Mouse (Mus musculus) spleen, adult 2 months (tissue): Measurements from ENCODE around the gene Lrp5. TPM values are rescaled to one million over a fixed set of nuclear protein-coding genes. Genes with fewer than 3 reads are reported as not detected.

Experiments used
- DNase-seq, 2 experiments: peaks; one replicate each; pipeline versions ENCODE4 v3.0.0 to v3.0.0-alpha.2; 2012 to 2021; ENCODE audit warnings: low spot score in 2 of 2, low read depth in 1 of 2
- H3K27ac ChIP-seq: fragments of 200-500 bp; 2 replicates; pipeline ENCODE4 v1.5.1; 2012; ENCODE audit warnings: low read length, inconsistent platforms; ENCODE audit not compliant: insufficient read depth
- H3K27me3 ChIP-seq: fragments of 200-500 bp; 2 replicates; pipeline ENCODE4 v1.6.1; 2012; ENCODE audit warnings: mild to moderate bottlenecking, moderate library complexity, low read length, inconsistent platforms; ENCODE audit not compliant: control insufficient read depth, insufficient read depth
- H3K36me3 ChIP-seq: fragments of 200-500 bp; 2 replicates; pipeline ENCODE4 v1.6.1; 2012; ENCODE audit warnings: mild to moderate bottlenecking, low read length, inconsistent platforms; ENCODE audit not compliant: control insufficient read depth, insufficient read depth
- H3K4me1 ChIP-seq: fragments of 200-500 bp; 2 replicates; pipeline ENCODE4 v1.6.1; 2011; ENCODE audit warnings: inconsistent platforms; ENCODE audit not compliant: control insufficient read depth, insufficient read depth, insufficient read length
- H3K4me3 ChIP-seq: fragments of 200-500 bp; 2 replicates; pipeline ENCODE4 v1.5.1; 2011; ENCODE audit warnings: mild to moderate bottlenecking, inconsistent platforms; ENCODE audit not compliant: insufficient read depth, insufficient read length; ENCODE audit errors: extremely low read depth
- CTCF ChIP-seq: fragments of 200-500 bp; IDR thresholded peaks from 2 replicates; pipeline ENCODE4 v1.5.1; 2011; ENCODE audit warnings: mild to moderate bottlenecking, inconsistent platforms; ENCODE audit not compliant: insufficient read depth, insufficient read length, insufficient replicate concordance; ENCODE audit errors: extremely low read depth
- POLR2A ChIP-seq: fragments of 200-500 bp; IDR thresholded peaks from 2 replicates; pipeline ENCODE4 v1.6.1; 2011; ENCODE audit warnings: low read depth, low read length, inconsistent platforms
- WGBS: fragments of 180-500 bp; shearing (Covaris S2); methylation state at CpG from one replicate; pipeline ENCODE4 v1.1.7; 2018; 5-methylcytosine and 5-hydroxymethylcytosine counted together
- polyA plus RNA-seq: library from polyadenylated mRNA; depleted of rRNA; stranded (reverse); fragments of >200 nt; gene quantifications from 2 replicates; pipeline ENCODE4 v1.2.3, GENCODE M21; 2012

Gene Lrp5
- polyA plus RNA-seq, 1 experiment, result 22.6 TPM

- WGBS, result under 1% methylated on average over 27 of the region's 27 CpGs
- Histone ChIP-seq H3K4me1 (peaks cover 7% of the 10 kb centered on the region), H3K36me3 (no peaks in the 10 kb centered on the region), H3K27me3 (no peaks in the 10 kb centered on the region), H3K27ac (no peak overlapping the region), H3K4me3 (peak overlapping the region; percentile 54)
- peak; percentile 15 to 44 for DNase-seq
- no peak for TF ChIP-seq POLR2A
- TF ChIP-seq CTCF, result peak; percentile 44; the same call in 1 of the 2 replicates
Measured at GRCm38 (mm10) chr19:3719362-3719891, 33.1 kb upstream of the Lrp5 start.

- Histone ChIP-seq H3K4me1 (peaks cover 7% of the 10 kb centered on the region), H3K4me3 (peak overlapping the region; percentile 54; the same call in 1 of the 2 replicates), H3K36me3 (no peaks in the 10 kb centered on the region), H3K27me3 (no peaks in the 10 kb centered on the region), H3K27ac (no peak overlapping the region)
- DNase-seq, result peak; percentile 54 to 58
- WGBS, result 47% methylated on average over 19 of the region's 19 CpGs
- TF ChIP-seq CTCF (peak; percentile 44; the same call in 1 of the 2 replicates), POLR2A (no peak)
Measured at GRCm38 (mm10) chr19:3718481-3719361, 32.4 kb upstream of the Lrp5 start.

GRCm38 (mm10) chr19:3714381-3714780 lies 28.0 kb upstream of the Lrp5 start:
- no peak for DNase-seq
- peaks cover 3% of the 10 kb centered on the region for H3K4me1 ChIP-seq
- H3K27ac ChIP-seq, result no peak overlapping the region
- no peak for TF ChIP-seq CTCF
- TF ChIP-seq POLR2A, result no peak
- H3K36me3 ChIP-seq, result no peaks in the 10 kb centered on the region
- 88% methylated on average over 6 of the region's 6 CpGs for WGBS
- no peak overlapping the region for H3K4me3 ChIP-seq
- no peaks in the 10 kb centered on the region for H3K27me3 ChIP-seq

GRCm38 (mm10) chr19:3710436-3710835 lies 24.1 kb upstream of the Lrp5 start:
- H3K27me3 ChIP-seq, result no peaks in the 10 kb centered on the region
- DNase-seq, result no peak
- H3K4me3 ChIP-seq, result no peak overlapping the region
- no peaks in the 10 kb centered on the region for H3K36me3 ChIP-seq
- WGBS, result 90% methylated on average over 2 of the region's 2 CpGs
- H3K27ac ChIP-seq, result no peak overlapping the region
- TF ChIP-seq POLR2A, result no peak
- no peak for TF ChIP-seq CTCF
- peaks cover 8% of the 10 kb centered on the region; the same call in 1 of the 2 replicates for H3K4me1 ChIP-seq

- 47% methylated on average over 10 of the region's 10 CpGs for WGBS
Measured at GRCm38 (mm10) chr19:3709013-3709787, 22.8 kb upstream of the Lrp5 start.

DNA sequence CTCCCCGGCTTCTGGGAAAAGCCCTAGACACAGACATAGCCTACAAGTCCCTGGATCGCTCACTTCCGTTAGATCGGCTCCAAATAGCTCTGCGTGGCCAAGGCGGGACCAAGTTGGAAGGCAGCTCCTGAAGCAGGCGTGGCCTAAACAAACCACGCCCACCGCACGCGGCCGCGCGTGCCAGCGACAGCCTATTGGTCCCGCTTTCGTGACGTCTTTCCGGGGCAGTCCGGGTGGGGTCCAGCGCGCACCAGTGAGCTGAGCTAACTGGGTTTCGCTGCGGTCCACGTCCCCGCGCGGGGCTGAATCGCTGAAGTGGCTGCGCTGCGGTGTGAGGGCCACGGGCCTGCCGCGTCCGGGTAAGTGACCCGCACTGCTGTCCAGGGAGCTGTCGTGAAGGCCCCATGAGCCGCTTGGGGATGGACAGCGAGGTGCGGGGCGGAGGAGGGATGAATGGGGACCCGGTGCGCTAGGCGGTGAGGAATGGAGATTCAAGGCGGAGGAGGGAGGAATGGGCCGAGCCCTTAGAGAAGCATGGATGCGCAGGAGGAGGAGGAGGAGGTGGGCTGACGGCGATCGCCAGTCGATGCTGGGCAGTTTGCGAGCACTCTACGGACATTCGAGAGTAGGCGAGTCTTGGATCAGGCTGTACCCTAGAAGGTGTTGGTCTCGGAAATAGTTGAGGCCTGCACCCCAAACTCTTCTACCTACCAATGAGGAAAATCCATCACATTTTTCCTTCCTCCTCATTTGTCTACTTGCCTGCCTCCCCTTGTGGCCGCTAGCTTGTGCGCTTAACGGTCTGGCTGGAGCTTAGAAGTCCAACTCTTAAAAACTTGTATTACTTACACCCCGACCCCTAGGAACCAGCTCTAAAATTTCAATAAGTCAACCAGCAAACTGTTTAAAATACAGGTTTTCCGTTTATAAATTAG lies 22.0 kb upstream of the Lrp5 start, which contains the start of gene 1810055G02Rik:
Gene 1810055G02Rik, plus strand, starts transcription at position 216 of the 935 bp plus-strand sequence.
- Histone ChIP-seq H3K4me3 (peak within 1 kb of the TSS; percentile 80), H3K4me1 (peaks cover 8% of the 10 kb centered on the region; the same call in 1 of the 2 replicates), H3K27me3 (no peaks in the 10 kb centered on the region), H3K27ac (peak within 1 kb of the TSS; percentile 35; the same call in 1 of the 2 replicates), H3K36me3 (no peaks in the 10 kb centered on the region)
- peak; percentile 26; the same call in 1 of the 2 replicates for TF ChIP-seq POLR2A
- TF ChIP-seq CTCF, result no peak
- 2% methylated on average over 61 of the region's 61 CpGs for WGBS
- DNase-seq, result peak; percentile 83 to 90

More at GRCm38 (mm10) chr19:3709013-3709787, 22.8 kb upstream of the Lrp5 start:
- no peak for DNase-seq
- no peaks in the 10 kb centered on the region for H3K36me3 ChIP-seq
- H3K4me1 ChIP-seq, result peaks cover 8% of the 10 kb centered on the region; the same call in 1 of the 2 replicates
- H3K27ac ChIP-seq, result no peak overlapping the region
- no peak overlapping the region for H3K4me3 ChIP-seq
- H3K27me3 ChIP-seq, result no peaks in the 10 kb centered on the region
- TF ChIP-seq CTCF (no peak), POLR2A (no peak)
